Mouse (Mus musculus): Measurements from ENCODE around the gene Arap1.

DNA sequence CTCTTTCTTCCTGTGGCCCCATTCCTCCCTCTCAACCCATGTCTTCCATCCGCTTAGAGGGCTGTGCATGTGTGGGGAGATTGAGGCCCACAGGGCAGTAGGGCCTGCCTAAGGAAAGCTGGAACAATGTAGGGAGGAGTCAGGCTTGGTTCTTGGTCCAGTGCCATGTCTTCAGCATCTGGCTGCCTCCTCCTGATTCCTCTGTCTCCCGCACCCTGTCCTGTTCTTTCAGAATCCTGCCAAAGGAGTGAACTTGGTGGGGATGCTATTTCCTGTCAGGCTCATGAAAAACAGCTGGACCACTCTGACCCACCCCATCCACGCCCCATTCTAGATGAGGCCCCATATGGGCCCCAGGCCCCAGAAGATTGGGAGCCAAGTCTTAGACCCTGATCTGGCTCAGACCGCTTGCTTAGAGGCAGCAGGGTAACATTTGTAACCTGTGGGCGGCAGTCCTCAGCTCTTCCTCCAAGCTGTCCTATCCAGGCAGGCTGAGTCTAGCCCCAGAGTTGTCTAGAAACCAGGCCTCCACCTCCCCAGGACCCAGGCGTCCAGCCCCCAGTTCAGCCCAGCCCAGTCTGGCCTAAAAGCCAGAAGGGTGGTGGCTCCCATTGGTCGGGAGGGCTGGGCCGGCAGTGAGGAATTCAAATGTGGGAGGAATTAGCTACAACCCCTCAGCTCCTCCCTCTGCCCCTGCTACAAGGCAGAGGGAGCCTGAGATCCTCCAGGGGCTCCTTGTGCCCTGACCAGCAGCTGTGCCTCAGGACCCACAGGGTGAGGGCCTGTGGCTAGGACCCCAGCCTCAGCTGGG lies 46.0 kb downstream of the Arap1 start:
- no peak for TF ChIP-seq CEBPB (IDR thresholded peaks at IDR 0.05; ENCODE audit: insufficient read depth, poor library complexity, severe bottlenecking)
- TF ChIP-seq POLR2AphosphoS2 (IDR thresholded peaks at IDR 0.05; ENCODE audit: insufficient read length, low read depth): no peak
- TF ChIP-seq POLR2A (IDR thresholded peaks at IDR 0.05; ENCODE audit: insufficient read length, low read depth): peak; percentile 45
- no peak for TF ChIP-seq MYOD1 (IDR thresholded peaks at IDR 0.05; ENCODE audit: control insufficient read depth in 1 of 3, insufficient read length in 2 of 3, low read depth in 2 of 3)
- no peak for TF ChIP-seq MYOG (IDR thresholded peaks at IDR 0.05; ENCODE audit: control insufficient read depth in 1 of 3, insufficient read depth in 1 of 3, insufficient read length in 2 of 3, low read depth in 2 of 3)
- no peak for TF ChIP-seq E2F4 (IDR thresholded peaks at IDR 0.05; ENCODE audit: insufficient read depth)
- no peak for TF ChIP-seq USF1 (IDR thresholded peaks at IDR 0.05; ENCODE audit: low read depth)
